Mouse (Mus musculus) adrenal gland, adult 2 months (tissue): ENCODE data around the gene Foxm1. TPM values are rescaled to one million over a fixed set of nuclear protein-coding genes. Genes with fewer than 3 reads are reported as not detected.

Experiments
- DNase-seq: peaks from one replicate; pipeline ENCODE4 v3.0.0; 2021
- long read RNA-seq: library from polyadenylated mRNA; stranded (forward); transcript quantifications from one replicate; pipeline ENCODE4 v2.0.0, GENCODE M21; 2021
- polyA plus RNA-seq: library from polyadenylated mRNA; depleted of rRNA; stranded (reverse); fragments of >200 nt; gene quantifications from 2 replicates; pipeline ENCODE4 v1.2.3, GENCODE M21; 2012; rRNA removed
- total RNA-seq, 2 experiments: library from RNA; stranded (reverse); gene quantifications; 2 replicates each; pipeline ENCODE4 v1.2.3; 2021

Foxm1 gene
- total RNA-seq (1 to 10 TPM; 1.9 to 3.0 TPM), polyA plus RNA-seq (4.5 and 4.7 TPM in 2 replicates)
- long read RNA-seq, full-length matches to known transcripts: 1 of 2 reads
- long read RNA-seq, partial matches to known transcripts: 0 of 2 reads
- long read RNA-seq, other reads (novel, unspliced or antisense): 1 of 2 reads

DNA sequence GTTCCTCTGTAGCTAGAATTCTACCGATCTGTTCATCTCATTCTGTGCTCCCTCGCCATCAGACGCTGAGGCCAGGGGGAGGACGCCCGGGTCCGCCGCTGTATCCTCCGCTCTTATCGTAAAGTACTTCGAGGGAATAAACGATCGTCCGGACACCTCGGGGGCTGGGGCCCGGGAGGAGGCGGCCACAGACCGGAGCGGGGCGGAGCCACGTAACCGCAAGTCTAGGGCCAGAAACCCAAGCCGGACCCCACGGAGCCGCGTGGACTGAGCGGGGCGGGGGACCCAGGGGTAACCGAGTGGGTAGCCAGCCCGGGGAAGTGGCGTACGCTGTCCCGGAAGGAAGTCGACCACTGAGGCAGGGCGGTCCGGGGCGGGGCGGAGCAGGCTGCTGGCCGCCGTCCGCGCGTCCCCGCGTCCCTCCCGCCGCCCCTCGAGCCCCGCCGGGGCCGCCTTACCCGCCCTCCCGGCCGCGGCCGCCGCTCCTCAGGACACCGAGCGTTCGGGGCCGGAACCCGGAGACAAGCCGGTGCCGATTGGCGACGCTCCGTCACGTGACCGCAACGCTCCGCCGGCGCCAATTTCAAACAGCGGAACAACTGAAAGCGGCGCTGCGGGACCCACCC lies at the start of gene Foxm1, which contains the start of gene Rhno1:
Gene Foxm1 (plus strand): TSS at position 587 of the 626 bp plus-strand sequence.
Gene Rhno1 (minus strand): TSS at position 531 of the 626 bp plus-strand sequence.
- peak; percentile 91 for DNase-seq

DNA sequence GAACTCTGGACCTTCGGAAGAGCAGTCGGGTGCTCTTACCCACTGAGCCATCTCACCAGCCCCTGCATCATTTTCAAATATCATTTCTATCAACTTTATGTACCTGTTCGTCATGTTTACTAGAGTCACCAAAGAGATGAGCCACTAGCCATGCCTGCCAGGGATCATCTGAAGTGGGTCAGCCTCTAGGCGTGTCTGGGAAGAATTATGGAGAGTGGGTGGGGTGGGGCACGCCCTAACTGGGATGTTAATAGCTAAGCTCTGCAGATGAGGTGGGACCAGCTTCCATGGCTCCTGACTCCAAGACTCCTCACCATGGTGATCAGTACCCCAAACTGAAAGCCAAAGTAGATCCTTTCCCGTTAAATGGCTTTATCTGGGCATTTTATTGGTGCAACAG lies 48.0 kb upstream of the Foxm1 start:
- DNase-seq: no peak

DNA sequence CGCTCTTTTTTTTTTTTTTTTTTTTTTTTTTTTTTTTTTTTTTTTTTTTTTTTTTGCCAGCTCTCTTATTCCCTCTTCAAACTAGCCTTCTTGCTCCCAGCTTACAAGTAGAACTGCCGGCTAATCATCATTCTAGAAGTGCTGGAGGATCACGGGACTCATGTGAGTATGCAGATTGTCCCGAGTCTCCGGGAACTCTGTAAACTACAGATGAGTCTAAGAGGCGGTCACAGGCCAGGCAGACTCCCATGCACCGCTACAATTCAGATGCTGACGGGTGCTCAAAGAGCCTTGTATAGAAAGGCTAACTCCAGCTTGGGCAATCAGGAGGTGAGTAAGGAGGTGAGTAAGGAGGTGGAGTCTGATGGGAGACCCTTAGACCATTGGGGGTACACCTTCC lies 47.2 kb upstream of the Foxm1 start:
- DNase-seq: no peak

DNA sequence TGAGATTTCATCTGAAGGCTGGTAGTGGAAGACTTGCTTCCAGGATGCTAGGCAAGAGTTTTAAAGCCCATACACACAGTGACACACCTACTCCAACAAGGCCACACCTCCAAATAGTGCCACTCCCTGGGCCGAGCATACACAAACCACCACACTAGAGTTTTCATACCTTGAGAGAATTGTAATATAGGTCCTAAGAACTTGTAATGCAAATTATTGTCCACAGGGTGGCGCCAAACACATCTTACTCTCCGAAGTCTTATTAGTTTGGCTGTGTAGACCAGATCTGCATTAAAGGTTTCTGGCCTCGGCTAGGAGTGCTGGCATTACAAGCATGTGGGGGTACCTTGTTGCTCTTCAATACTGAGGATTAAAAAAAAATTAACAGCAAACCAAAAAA lies 44.5 kb upstream of the Foxm1 start:
- DNase-seq: peak; percentile 37

DNA sequence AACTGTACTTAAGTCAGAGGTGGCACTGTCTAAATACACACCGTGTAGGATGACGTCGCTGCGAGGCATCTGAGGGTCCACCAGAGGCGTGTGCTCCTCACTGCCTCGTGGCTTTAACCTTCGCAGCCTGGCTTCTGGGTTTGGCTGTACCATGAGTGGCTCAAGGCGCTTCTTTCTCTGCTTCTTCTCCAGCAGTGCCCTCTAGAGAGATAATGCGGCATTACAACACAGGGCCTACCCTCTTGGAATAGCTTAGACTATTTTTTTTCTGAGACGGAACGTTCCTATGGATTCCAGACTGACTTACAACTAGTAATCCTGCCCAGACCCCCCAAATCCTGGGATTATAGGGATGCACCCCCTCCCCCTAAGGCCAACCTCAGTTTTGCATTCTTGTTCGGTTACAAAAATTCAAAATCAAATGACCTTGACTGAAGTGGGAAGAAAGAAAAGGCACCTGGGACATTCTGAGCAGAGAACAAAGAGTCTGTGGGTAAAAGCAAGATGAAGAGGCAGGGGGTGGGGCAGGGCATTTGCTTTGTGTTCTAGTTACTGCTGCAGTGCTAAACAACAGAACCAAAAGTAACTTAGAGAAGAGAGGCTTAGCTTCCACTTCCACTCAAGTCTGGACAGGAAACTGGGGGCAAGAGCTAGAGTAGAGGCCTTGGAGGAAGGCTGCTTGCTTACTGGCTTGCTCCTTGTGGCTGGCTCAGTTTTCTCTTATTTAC lies 28.2 kb upstream of the Foxm1 start:
- DNase-seq: peak; percentile 60

DNA sequence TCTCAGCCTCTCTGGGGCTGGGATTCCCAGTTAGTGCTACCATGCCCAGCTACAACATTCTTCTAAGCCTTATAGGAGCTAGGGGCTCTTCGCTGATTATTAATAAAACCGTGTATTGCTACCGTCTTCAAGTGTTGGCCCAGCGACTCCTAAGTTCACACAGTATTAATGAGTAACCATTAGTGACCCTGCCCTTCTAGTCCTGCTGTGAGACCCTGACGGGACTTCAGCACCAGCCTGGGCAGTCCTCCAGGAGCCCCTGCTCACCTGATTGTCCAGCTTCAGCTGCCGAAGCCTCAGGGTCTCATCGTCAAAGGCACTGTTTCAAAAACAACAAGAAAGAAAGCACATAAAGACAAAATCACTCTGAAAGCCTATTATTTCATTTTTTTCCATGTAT lies 25.3 kb upstream of the Foxm1 start:
- DNase-seq: no peak

DNA sequence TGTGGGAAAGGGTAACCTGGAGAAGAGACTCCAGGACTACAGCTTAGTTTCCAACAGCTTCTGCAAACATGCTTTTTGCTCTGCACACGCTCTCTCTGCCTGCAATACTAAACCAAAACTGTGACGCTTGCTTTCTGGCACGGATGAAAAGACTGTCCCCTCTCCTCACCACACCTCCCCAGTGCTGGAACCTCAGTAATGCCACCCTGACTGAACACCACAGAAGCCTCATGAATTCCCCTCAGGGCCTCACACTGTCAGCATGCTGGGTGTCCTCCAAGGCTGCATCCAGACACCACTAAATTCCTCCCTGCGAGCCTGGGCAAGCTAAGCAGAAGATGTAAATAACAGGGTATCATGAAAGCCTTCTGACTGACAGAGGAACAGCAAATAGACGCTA lies 23.9 kb upstream of the Foxm1 start:
- DNase-seq: no peak

DNA sequence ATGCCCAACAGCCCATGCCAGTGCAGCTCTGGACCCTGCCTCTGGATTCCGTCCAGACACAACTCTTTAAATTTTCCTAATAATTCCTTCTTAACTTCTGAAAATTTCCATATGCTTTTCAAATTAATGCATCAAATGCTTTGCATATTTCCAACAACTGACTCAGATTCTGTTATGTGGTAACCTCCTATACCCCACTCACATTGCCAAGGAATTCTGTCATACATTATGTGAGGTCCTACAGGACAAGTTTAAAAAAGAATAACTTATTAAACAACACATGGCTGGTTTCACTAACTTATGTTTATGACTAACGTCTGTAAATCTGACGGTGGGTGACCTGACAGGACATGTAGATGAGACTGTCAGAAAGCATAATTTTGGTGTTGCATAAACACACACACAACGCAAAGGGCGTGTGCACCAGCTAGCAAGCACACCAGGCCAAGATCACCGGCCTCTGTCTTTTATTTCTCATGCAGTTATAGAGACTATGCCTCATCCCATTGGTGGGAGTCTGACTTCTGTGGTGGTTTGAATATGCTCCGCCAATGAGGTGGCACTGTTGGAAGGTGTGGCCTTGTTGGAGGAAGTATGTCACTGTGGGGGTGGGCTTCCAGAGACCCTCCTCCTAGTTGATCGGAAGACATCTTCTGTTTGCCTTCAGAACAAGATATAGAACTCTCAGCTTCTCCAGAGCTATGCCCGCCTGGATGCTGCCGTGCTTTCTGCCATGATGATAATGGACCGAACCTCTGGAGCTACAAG lies 20.6 kb upstream of the Foxm1 start:
- DNase-seq: no peak

DNA sequence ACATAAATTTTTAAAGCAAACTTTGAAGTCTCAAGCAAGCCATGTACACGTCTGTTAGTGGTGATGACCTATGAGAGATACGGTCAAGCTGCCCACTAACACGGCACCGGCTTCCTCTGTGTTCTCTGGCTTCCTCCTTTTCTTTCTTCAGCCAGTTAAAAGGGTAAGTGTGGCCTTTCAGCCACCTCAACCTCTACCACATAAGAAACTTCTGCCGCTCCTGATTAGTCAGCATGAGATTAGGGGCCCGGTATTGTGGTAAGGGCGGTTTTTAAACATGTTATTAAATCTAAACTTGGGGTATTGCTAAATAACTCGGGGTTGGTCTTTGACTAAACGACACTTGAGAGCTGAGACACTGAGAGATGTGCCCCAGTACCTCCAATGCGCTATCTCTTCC lies 17.1 kb upstream of the Foxm1 start:
- peak; percentile 34 for DNase-seq

DNA sequence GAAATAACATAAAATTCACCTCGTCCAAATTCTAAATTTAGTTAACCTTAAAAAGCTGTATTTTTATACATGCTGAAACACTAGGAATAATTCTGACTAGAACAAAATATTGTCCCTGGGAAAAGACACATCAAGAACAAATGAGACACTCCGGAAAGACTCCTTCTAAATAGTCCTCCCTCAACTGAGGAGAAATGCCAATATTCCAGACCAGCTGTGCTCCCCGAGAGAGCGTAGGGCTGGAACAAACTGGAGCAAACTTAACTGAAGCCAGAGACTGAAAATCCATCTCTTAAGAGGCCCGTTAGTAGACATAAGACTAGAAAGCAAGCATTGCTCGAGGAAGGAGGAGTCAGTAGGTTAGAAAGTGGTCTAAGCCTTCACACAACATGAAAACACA lies 16.0 kb upstream of the Foxm1 start:
- no peak for DNase-seq

DNA sequence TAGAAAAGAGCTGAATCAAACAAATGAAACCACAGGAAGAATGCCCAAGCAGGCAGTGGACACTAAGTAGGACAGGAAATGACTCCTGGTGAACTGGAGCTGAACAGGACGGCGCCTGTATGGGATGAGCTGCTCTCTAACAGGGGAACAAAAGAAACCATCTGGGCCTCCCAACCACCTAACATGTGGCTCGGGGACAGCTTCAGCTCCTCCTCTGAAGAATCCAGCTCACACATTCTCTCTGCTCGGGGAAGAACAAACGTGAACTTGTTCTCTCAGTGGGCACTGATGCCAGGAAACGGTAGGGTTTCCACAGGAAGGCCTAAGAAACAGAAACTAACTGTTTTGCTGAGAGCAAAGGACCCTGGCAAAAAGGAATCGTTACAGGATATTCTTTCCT lies 13.1 kb upstream of the Foxm1 start:
- DNase-seq: no peak

DNA sequence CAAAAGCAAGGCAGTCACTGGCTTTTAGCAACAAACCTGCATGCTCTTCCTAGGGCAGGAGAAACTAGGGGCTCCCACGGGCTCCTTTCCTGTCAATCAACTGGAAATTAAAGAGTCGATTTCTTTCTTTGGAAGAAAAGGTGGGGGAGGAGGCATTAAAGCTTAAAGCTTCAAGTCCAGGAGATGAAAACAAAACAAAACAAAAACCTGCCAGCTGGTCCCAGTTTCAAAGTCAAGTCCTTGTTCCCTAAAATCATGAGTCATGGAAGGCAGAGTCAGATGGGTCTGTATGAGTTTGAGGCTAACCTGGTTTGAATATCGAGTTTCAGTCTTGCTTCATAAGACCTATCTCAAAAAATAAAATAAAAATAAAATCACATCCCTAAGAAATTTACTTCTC lies 8.6 kb upstream of the Foxm1 start:
- DNase-seq: no peak

DNA sequence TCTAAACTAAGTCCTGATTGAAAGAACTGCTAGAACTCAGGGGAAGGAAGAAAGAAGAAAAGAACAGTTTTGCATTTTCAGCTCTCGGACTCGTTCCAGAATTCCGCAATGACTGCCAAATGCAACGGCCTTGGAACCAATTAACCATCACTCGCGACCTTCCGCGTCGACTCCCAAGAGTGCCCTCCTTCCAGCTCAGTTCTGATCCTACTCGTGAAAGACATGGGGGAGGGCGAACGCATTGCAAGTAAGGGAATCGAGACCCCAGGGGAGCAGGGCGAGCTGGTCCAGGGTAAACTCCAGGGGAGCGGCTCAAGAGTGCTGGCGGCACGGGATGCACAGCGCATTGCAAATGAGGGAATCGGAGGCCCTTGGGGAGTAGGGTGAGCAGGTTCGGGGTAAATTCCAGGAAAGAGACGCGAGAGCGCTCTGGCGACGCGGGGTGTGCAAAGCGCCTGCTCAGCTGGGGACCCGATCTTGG lies 7.5 kb upstream of the Foxm1 start:
- peak; percentile 85 for DNase-seq

DNA sequence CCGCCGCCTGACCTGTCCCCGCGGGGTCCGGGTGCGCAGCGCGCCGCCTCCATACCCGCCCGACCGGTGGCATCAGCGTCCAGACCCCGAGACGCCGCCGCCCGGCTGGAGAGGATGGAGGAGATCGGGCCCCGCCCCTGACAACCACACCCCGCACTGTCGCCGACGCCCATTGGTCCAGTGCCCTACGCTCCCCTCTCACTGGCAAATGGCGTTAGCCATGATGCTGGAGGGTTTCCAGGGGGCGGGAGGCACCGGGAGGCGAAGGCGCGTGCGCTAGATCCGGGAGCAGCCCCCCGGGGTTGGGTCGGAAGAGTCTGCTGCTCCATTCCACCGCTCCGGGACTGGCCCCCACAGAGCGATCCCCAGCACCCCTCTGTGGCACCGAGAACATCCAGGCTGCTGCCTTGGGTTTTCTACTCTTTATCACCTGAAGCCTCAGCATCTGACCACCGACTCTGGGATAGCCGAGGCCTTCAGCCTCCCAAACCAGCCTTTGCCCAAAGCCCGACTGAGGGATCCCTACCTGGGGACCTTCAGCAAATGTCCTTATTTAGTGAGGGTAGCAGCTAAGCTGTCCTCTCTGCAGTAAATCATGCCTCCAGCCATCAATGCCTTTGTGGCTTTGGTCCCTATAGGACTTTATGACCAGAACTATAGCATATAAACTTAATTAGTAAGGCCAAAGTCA lies 6.9 kb upstream of the Foxm1 start, which contains the start of gene Tulp3:
Gene Tulp3 (minus strand): TSS at position 126 of the 691 bp plus-strand sequence.
- DNase-seq: peak; percentile 98

DNA sequence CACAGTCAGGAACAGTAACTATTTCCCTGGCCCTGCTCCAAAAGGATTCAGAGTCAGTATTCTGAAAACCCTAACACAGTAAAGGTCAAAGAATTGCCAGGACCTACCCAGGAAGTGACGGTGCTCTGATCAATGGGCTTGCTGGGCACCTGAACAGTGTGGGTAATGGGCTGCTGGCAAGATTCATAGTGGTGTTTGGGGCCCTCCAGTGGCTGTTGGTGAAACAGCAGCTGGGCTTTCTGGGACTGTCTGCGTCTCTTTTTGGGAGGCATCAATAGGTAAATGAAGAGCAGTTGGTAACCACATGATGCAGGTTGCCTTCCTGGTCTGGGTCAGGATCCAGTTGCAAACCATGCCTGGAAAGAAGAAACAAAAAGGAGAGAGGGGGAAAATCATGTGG lies 3.8 kb upstream of the Foxm1 start:
- DNase-seq: peak; percentile 78

DNA sequence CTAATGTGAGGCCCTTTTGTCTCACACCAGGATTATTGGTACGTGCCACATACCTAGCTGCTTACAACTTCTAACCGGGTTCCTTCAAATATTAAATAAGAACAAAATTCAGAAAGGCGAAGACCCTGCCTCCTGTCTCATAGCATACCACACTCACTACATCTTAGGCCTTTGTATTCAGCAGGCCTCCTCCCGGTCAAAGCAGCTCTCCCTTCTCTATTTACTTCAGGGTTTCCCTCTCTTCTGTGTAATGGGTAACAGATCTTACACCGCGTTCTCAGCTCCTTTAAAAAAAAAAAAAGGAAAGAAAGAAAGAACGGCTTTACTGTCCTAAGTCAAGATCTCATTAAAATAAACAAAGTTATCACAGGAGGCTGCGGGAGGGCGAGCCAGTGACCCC lies 866 bp upstream of the Foxm1 start:
- no peak for DNase-seq

DNA sequence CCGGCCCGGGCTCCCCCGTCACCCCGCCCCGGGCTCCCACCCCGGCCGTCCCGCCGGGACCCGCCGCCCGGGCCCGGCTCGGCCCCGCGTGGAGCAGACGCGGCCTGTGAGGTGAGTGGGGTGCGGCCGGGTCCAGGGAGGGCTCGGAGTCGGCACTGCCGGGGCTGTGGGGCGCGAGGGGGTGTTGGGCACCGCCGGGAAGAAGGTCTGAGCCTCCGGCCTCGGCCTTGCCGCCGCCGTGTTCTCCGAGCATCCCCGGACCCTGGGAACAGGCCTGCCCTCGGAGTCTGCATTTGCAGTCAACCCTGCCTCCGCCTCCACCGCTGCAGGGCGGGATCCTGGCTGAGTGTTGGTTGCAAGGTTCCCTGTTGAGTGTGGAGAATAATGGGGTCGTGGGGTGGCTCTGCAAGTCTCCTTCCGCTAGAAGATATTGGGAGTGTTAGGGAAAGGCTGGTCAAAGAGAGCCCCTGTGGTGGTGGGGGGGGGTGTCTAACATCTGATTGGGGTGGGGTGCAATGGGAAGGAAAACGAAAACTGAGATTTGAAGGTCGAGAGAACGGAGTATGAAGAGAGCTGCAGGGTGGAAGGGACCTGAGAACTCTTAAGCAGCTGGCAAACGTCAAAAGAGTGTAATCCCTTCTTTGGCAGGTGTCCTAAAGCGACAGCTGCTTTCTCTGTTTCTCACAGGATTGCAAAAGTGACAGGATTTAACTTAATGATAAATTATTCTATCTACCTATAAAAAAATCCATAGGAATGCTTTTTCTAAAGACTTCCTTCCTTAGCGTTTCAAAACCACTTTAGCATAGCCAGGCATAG lies 449 bp downstream of the Foxm1 start:
- DNase-seq: no peak

DNA sequence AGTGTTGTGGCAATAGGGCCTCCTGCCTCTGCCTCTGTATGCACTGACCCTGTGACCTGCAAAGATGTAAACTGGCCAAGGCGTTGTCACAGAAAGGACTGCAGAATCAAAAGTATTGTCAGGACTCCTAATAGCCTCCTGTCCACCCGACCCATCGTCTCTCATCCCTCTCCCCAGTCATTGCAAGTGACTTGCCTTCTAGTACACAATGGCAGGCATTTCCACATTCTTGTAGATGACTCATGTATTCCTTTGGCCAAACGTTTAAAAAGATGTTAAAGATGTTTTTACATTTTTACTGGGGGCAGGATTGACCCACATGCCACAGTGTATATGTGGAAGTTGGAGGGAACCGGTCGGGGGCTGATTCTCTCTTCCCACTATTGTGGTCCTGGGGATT lies 2.0 kb downstream of the Foxm1 start:
- DNase-seq: no peak

DNA sequence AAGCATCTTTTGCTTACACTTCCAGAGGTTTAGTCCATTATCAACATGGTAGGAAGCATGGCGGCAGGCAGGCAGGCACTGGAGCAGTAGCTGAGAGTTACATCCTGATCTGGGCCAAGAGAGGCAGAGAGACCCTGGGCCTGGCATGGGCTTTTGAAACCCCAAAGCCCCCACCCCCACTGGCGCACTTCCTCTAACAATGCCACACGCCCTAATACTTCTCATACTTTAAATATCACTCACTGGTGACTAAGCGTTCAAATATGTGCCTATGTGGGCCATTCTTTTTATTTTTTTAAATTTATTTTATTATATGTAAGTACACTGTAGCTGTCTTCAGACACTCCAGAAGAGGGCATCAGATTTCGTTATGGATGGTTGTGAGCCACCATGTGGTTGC lies 3.7 kb downstream of the Foxm1 start:
- DNase-seq: no peak

DNA sequence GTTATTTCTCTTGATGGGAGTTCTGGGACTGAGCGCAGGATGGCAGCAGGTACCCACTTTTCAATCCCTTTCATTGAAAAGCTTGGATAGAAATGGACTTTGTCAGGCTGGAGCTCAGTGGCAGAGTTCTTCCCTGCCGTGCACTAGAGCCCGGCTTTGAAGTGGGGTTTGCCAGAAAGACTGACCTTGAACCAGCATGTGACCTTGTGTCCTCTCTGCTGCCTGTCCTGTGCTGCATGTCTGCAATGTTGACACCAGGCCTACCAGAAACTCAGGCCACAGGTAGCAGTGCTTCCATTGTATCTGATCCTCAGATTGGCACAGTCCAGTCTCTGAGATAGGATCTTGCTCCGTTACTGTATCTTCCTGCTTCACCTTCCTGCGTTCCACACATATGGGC lies 7.3 kb downstream of the Foxm1 start:
- DNase-seq: no peak

DNA sequence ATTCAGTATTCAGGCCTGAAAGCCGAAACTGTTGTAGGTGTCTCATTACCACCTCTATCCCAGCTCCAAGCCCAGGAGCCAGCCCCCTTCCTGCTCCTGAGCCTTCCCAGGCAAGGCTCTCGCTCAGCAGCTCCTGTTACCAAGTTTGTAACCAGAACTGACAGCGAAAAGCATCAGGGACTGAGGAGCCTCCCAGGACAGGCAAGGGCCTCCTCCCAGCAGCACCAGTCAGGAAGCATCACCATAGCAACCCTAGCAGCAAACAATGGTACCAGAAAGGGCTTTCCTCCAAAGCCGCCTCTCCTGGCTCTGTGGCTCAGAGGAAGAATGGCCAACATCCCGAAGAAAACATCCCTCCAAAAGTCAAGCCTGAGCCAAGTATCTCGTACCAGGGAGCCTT lies 12.4 kb downstream of the Foxm1 start, which contains the start of the genes Tex52 and Gm44596:
Gene Tex52 (plus strand): TSS at position 265 of the 400 bp plus-strand sequence.
Gene Gm44596 (plus strand): TSS at position 312 of the 400 bp plus-strand sequence.
- no peak for DNase-seq
